Mouse (Mus musculus): ENCODE measurements around the gene Hand1. TPM values are rescaled to one million over a fixed set of nuclear protein-coding genes. Genes with fewer than 3 reads are reported as not detected.
"Not testable (repeated sequence)": the region's sequence is repeated elsewhere in the genome, so short reads cannot be mapped to it uniquely, and the experiment has no call there.

Hand1 gene
- polyA plus RNA-seq, 1 experiment from 2014 or later, result 0.46 TPM

DNA sequence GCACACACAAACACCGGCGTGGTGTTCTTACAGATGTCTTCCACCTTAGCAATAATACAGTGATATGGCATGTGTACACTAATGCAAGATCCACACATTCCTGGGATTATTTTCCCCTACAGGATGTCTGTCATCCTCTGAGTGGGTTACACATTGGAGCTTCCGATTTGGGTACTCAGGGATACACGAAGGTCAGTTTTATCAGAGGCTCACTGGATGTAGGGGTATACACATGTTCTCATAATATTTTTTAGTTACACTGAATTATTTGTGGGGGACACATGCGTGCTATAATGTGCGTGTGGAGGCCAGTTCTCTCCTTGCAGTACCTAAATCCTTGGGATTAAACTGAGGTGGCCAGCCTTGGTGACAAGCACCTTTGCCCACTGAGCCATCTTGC lies 1.4 kb upstream of the Hand1 start:
- no peak for DNase-seq (ENCODE audit: low spot score)

DNA sequence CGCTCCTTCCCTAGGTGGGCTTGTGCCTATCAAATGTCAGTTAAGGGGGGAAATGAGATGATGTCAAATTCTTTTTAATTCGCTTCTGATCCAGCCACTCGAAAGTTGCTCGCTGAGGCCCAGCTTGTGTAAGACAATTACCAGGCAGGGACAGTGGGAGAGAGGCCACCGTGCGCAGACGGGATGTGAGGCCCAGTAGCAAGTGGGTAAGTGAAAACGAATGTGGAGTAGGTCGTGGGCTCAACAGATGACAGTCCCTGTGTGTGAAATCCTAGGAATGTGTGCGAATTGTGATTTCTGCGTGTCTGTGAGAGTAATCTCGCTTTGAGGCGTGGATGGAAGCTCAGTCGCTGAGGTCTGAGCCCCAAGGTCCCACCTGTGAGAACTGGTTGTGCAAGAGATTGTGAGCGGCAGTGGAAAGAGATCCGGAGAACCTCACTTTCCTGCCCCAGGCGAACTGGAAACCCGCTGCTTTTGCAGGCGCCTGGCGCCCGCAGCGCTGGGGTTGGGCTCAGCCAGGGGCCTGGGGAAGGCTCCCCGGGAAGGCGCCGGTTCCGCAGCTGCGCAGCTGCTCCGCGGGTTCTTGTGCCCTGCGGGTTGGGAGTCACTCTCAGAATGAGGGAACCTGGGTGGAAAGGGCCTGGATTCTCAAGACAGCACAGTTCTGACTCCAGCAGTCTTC lies 819 bp upstream of the Hand1 start:
- no peak for DNase-seq (ENCODE audit: low spot score)

DNA sequence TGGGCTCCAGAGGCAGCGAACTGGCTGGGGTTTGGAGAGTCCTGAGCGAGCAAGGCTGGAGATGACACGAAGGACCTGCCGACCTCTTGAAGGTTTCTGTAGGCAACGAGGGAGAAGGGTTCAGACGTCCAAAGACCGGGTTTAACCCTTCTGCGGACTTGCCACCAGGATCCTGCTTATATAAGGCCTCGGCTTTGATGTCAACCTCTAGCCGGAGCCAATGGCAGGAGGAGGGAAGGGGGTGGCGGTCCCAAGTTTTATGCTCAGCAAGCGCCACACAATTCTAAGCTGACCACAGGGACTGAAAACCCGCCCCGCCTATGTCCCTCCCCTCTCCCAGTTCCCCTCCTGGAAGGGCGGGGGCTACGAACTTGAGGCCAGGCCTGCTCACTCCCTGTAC lies 757 bp downstream of the Hand1 start:
- no peak for DNase-seq (ENCODE audit: low spot score)

DNA sequence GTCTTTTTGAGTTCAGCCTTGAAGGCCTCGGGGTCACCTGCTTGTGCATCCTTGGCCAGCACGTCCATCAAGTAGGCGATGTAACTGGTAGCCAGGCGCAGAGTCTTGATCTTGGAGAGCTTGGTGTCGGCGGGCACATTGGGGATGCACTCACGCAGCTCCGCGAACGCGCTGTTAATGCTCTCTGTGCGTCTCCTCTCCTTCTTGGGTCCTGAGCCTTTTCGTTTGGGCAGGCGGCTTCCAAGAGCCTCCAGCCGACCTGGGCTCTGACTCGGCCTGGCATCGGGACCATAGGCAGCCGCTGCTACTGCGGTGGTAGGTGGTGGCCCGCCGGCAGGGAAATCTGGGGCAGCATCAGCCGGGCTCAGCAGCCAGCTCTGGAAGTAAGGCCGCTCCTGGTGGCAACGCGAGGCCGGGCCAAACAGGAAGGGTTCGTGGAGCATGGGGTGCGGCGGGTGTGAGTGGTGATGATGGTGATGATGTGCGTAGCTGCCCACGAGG lies 1.3 kb downstream of the Hand1 start:
- no peak for DNase-seq (ENCODE audit: low spot score)

DNA sequence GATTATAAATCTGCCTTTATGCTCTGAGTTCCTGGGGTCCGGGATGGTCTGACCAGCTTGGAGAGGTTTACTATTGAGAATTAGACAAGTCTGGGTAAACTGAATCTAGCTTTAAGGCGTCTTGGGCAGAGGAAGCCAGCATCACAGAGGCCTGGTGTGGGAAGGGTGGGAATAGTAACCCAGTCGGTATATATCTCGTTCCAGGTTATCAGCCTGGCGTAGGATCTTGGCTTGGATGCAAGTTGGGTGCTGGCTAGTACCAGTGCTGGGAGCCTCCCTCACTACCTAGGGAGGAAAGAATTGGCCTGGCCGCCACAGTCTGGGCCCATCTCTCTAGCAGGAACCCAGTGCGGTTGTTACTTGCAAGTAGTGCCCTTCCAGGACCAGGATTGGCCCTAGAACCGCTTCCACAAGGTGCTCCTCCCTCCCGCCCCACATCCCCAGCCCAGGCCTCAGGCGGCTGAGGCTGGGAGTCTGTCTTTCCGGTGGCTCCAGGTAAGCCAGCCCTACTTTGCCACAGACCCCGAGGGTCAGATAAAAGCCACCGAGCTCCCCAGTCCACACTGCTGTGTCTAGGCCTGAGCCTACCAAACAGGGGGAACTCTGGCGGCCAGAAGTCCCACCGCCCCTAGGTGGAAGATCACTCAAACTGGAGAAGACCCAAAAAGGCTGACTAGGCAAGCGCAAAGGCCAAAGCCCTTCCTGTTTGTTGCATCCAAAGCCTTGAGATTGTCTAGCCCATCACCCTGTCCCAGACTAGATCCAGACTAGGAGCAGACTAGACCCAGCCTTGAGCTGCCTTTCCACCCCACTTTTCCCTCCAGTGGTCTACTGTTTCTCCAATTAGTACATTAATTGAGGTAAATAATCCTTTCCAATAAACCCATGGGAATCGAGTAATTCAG lies 2.5 kb downstream of the Hand1 start:
- no peak for DNase-seq (ENCODE audit: low spot score)

DNA sequence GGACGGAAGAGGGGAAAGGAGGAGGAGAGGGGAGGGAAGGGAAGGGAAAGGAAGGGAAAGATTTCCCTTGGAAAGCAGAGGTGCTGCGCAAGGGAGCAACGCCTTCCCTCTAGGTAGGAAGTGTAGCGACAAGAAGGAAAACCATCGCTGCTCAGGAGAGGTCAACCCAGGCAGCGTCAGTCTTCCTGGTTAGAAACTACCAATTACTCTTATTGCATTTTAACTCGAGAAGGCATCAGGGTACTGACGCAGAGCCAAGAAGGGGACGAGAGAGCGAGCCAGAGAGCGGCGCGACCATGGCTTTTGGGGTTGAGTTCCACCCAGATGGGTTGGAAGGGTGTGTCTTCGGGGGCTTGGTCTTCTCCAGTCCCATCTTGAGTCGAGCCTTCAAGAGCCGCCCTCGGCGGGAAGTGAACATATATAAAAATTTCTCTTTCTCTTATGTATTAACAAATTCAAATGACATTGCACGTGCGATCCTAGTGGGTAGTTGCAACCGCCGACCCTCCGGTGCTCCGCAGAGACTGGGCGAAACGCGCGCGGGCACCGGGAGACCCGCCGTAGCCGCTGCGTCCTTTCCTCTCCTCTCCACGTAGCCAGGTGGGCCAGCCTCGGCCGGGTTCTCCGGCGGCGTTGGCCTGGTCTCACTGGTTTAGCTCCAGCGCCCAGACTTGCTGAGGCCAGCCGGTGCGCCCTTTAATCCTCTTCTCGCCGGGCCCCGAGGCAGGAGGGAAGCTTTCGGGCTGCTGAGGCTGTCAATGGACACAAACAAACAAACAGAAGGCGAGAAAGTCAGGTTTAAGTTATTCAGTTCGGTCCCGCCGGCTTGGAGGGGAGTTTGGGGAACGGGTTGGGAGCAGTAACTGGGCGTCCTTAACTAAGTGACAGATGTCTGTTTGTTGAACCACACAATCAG lies 3.4 kb downstream of the Hand1 start:
- no peak for DNase-seq (ENCODE audit: low spot score)

DNA sequence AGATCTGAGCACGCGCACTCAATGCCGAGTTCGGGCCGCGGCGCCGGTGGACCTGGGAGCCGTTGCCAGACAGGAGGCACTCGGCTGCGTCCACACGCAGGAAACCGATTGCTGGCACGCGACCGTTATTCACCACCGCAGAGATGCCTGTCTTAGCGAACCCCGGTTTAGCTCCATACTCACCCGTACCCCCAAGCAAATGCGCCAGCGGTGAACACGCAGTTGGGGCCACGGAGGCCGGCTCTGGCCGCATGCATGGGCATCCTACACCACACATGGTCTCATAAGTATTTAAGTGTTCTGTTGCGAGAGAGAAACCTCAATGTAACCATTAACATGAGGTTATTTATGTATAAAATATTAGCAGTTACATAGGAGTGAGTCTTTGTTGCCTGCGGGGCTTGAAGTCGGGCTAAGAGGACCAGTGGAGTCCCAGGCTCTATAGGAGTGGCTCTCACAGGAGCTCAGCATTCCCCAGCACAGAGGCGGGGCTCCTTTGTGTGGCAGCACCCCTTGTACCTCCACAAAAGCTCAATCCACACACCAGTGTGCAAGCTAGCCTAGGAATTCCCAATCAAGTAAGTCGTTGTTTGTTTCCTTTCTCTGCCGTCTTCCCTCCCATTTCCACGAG lies 4.6 kb downstream of the Hand1 start:
- peak; percentile 16 for DNase-seq (ENCODE audit: low spot score)

DNA sequence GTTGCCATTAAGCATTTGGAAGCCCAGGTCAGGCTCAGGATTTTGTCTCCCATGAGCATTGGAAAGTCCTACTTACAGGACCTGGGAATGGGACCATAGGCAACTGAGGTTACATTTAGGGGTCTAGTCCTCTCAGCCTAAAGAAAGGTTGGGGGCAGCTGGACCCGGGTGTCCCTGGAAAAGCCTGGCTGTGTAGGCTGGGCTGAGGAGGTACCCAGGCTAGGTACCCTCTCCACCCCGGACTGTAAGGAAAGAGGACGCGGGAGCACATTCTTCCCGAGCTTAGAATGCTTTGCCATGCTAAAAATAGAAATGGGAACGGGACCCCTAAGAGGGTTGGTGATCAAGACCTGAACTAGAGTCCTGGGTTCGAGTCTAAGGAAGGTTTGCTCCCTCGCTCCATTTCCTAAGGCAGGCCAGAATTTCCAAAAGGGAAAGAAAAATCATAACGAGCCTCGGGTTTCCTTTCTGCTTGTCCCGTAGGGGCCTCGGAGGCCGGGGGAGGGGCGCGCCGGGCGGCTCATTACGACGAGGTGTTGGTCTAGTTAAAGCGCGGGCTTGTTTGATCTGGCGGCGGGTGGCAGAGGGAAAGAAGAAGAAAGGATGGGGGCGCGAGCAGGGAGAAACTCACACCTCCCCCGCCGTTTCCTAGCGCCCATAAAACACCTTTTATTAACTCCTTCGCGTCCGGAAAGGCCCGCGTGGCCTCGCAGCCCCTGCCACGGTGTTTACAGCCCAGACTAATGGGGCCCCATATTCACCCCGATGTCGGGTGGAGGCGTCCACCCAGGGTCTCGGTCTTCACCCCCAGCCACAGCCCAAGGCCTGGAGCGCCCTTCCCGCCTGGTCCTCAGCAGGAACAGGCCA lies 5.3 kb downstream of the Hand1 start:
- peak; percentile 36 for DNase-seq (ENCODE audit: low spot score)

DNA sequence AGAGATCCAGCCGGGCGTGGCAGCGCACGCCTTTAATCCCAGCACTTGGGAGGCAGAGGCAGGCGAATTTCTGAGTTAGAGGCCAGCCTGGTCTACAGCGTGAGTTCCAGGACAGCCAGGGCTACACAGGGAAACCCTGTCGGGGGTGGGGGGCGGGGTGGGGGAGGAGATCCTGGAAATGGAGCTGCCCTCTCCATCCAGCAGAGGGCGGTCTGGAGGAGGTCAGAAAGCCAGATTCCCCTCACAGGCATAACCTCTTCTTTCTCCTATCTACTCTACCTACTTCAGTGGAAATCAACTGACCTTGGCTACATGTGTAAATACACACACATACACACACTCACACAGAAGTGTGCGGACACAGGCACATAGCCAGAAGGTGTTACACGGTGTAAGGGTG lies 7.4 kb downstream of the Hand1 start:
- peak; percentile 28 for DNase-seq (ENCODE audit: low spot score)

DNA sequence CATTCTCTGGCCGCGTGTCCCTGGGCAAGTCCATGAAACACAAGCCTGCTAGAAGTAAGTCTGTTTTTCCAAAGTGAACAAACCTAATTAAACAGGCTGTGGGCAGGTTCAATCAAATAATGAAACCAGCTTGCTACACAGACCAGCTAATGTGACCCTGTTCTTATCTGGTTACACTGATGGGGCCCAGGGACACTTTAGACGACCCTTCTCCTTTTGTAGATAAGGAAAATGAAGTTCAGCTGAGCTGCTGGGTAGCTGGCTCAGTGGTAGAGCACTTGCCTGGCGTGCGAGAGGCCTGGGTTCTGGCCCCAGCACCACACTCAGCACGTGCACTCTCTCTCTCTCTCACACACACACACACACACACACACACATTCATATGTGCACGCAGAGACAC lies 8.9 kb downstream of the Hand1 start:
- no peak for DNase-seq (ENCODE audit: low spot score)

DNA sequence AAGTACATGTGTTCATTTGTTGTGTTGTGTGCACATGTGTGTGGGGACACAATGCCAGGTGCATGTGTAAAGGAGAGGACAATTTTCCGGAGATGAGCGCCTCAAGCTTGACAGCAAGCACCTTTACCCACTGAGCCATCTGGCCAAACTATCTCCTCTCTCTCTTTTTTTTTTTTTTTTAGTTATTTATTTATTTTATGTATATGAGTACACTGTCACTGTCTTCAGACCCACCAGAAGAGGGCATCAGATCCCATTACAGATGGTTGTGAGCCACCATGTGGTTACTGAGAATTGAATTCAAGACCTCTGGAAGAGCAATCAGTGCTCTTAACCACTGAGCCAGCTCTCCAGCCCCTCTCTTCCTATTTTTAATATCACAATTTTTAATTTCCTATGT lies 9.5 kb downstream of the Hand1 start:
- DNase-seq (ENCODE audit: low spot score), result not testable (repeated sequence)

DNA sequence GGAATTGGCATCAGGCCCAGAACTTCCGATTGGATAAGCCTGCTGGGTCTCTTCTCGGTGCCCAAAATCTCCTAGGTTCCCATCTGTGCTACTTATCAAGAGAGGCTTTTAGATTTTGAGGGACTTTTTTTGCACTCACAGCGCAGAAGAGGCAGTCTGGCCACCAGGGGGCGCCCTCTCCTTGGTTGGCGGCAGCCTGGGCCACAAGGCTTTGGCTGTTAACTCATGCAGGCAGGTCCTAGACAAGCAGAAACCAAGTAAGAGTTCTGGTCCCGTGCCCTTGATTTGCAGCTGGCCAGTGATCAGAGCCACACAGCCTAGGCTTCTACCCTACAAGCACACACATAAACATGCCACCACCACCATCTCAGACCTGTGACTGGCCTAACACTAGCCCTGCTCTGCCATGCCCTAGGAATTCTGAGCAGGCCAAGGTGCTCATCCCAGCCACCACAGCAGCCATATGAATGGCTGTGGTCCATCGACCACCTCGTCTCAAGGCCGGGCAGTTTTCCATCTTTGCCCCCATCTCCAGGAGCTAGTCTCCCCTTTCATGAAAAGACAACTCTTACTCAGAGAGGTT lies 12.5 kb downstream of the Hand1 start:
- peak; percentile 71 for DNase-seq (ENCODE audit: low spot score)

DNA sequence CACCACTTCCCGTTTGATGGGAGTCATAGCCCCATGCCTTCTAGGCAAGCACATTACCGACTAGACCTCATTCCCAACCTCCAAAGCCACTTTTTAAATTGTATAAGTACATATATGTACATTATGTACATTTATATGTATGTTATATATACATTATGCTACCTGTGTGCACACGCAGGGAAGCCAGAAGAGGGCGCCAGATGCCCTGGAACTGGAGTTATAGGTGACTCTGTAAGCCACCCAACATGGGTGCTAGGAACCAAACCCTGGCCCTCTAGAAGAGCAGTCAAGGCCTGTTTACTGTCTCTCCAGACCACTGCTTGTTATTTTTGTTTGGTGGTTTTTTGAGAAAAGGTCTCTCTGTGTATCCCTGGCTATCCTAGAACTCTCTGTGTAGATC lies 14.4 kb downstream of the Hand1 start:
- no peak for DNase-seq (ENCODE audit: low spot score)

DNA sequence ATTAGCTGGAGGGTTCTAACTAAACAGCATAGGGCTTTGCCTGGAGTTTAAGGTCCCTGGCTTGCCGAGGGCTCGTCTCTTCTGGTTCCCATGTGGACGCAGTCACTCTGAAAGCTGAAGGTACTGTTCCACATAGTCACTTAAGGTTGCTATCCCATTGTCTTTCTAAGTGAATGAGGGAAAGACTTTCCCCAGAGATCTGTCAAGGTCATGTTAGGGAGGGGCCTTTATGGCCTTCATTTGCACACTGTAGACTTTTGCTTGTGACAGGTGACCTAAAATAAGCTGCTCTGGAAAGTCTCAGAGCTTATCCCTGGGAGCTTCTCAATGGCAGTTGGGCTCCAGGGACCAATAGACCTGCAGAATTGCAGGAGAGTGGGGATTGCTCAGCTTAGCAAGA lies 19.0 kb downstream of the Hand1 start:
- no peak for DNase-seq (ENCODE audit: low spot score)

DNA sequence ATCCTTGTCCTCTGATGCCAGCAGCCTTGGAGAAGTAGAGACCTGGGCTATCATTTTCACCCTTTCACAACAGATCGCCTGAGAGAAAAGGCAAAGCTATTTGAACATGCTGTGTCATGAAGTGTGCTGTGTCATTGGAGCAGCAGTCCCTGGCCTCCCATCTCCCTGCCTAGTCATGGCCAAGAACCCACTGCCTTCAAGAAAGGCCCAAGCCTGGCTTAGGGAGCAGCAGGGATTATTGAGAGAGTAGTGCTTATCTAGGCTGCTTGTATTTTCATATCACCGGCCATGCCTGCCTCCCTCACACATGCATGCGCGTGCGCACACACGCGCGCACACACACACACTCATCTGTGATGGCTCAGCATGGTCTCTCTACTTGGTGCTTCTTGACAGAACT lies 20.4 kb downstream of the Hand1 start:
- no peak for DNase-seq (ENCODE audit: low spot score)

DNA sequence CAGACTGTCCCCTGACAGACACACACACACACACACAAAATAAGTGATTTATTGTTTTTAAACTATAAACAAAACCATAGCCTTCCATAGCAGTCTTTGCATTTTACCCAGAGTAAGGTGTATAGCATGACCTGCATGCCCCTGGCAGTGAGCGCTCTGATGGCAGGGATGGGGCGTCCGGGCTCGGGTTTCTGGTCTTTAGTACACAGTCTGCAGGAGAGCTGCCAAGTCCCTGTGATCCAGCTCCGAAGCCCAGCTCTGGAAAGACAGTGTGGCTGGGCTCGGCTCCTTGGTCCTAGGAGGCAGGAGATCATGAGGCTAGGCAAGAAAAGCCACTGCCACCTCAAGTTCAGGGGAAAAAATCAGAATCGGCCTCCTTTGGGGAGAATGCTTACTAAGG lies 21.6 kb downstream of the Hand1 start:
- DNase-seq (ENCODE audit: low spot score), result no peak

DNA sequence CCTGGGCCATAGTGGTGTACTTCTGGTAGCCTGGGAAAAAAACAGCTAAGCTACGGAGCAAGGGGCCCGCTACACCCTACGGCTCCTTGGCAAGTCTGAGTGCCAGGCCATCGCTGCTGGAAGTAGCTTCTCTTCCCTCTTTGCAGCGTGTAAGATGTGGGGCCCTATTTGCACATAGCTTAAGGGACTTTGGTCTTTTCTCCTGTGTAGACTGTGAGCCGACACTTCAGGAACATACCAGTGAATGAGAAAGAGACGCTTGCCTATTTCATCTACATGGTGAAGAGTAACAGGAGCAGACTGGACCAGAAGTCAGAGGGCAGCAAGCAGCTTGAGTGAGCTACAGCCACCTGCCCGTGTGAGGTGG lies 22.9 kb downstream of the Hand1 start:
- no peak for DNase-seq (ENCODE audit: low spot score)

DNA sequence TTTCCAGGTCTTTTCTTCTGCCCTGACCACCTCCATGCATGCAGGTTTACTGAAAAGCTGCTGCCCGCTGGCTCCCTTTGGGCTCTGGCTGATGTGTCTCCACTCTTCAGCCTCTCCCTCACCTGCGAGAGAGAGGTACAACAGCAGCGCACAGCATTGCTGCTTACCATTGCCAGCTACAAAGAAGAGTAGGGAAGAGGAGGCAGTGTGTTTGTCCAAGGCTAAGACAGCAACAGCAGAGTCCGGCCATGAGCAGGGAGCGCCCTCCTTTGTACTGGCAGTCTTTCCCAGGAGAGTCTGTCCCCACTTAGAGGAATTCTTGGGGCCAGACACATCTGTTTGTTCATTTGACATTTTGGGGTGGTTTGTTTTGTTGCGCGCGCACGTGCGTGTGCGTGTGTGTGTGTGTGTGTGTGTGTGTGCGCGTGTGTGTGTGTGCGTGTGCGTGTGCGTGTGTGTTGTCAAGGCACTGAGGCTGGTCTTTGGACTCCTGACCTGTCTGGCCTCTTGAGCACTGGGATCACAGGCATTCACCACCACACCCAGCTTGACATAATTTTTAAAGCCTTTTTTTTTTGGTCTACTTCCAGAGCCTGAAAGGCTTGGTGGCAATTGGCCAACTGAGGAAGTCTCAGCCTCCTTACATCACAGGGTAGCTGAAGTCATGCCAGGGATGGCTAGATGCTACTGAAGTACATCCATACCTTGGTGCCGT lies 23.4 kb downstream of the Hand1 start:
- DNase-seq (ENCODE audit: low spot score), result no peak

DNA sequence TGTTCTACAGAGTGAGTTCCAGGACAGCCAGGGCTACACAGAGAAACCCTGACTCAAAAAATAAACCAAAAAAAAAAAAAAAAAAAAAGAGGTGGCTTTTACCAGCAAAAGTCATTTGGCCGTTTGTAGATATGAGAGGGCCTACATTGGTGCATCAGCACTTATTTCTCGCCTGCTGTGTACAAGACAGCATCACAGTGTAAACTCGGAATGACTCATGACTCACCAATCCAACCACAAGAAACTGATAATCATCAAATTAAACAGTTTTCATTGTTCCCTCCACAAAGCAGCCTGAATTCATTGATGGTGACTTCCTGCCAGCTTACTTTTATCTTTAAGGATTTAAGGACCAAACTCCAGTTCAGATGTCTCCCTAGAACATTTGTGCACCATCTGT lies 27.6 kb downstream of the Hand1 start:
- DNase-seq (ENCODE audit: low spot score), result no peak

Measured in thymus, postnatal 0 days (tissue).